Mouse (Mus musculus) heart, adult 2 months (tissue): ENCODE measurements at regions not wholly inside any gene's neighbourhood (a gene's known extent, or its start where the extent isn't known, plus 50 kb on each side); places are given as distances from the start of the nearest gene placed in this dataset.

ENCODE experiments used
- DNase-seq, 2 experiments: peaks; one replicate each; pipeline ENCODE4 v3.0.0; 2021
- H3K27ac ChIP-seq: fragments of 200-600 bp; 2 replicates; pipeline ENCODE4 v1.8.1; 2022
- H3K27me3 ChIP-seq: fragments of 200-500 bp; 2 replicates; pipeline ENCODE4 v1.6.1; 2012; ENCODE audit warnings: mild to moderate bottlenecking, low read length, inconsistent platforms, mixed read lengths; ENCODE audit not compliant: control insufficient read depth, insufficient read depth
- H3K36me3 ChIP-seq: fragments of 200-500 bp; 2 replicates; pipeline ENCODE4 v1.6.1; 2012; ENCODE audit warnings: low read length, inconsistent platforms; ENCODE audit not compliant: control insufficient read depth, insufficient read depth
- H3K4me1 ChIP-seq: fragments of 200-500 bp; 2 replicates; pipeline ENCODE4 v1.6.1; 2011; ENCODE audit warnings: low read length; ENCODE audit not compliant: control insufficient read depth, insufficient read depth
- H3K4me3 ChIP-seq: fragments of 200-600 bp; 2 replicates; pipeline ENCODE4 v1.8.1; 2022
- H3K79me2 ChIP-seq: fragments of 200-500 bp; replicated peaks from 2 replicates; pipeline ENCODE4 v1.6.1; 2012; ENCODE audit warnings: mild to moderate bottlenecking, inconsistent platforms, low read length, moderate library complexity, mixed read lengths; ENCODE audit not compliant: control insufficient read depth, insufficient read depth
- H3K9ac ChIP-seq: fragments of 200-500 bp; 2 replicates; pipeline ENCODE4 v1.6.1; 2012; ENCODE audit warnings: low read depth, mild to moderate bottlenecking, control low read depth, inconsistent platforms, low read length, mixed read lengths
- CTCF ChIP-seq: fragments of 200-600 bp; IDR thresholded peaks from 2 replicates; pipeline ENCODE4 v1.8.1; 2022; ENCODE audit warnings: antibody characterized with exemption, mild to moderate bottlenecking, moderate library complexity
- EP300 ChIP-seq: fragments of 200-500 bp; IDR thresholded peaks from 2 replicates; pipeline ENCODE4 v1.6.1; 2011; ENCODE audit warnings: low read depth, low read length, control low read depth; ENCODE audit not compliant: insufficient read depth
- POLR2A ChIP-seq: fragments of 200-500 bp; IDR thresholded peaks from 2 replicates; pipeline ENCODE4 v1.6.1; 2011; ENCODE audit warnings: mild to moderate bottlenecking, low read depth, low read length, control low read depth; ENCODE audit not compliant: insufficient read depth
- WGBS: fragments of 180-500 bp; shearing (Covaris S2); methylation state at CpG from one replicate; pipeline ENCODE4 v1.1.7; 2018; 5-methylcytosine and 5-hydroxymethylcytosine counted together
- intact Hi-C: fragments of 180-260 bp; cut with DNase I; formaldehyde crosslinking; loops from one replicate; pipeline ENCODE4 v1.15.1; 2025

- Histone ChIP-seq H3K36me3 (no peaks in the 10 kb centered on the region), H3K79me2 (no peaks in the 10 kb centered on the region), H3K27ac (no peak overlapping the region), H3K4me3 (no peak overlapping the region), H3K27me3 (no peaks in the 10 kb centered on the region), H3K4me1 (no peaks in the 10 kb centered on the region), H3K9ac (no peak overlapping the region)
- TF ChIP-seq EP300 (no peak), POLR2A (no peak), CTCF (no peak)
- intact Hi-C loops, result no loop called here
- DNase-seq, result no peak
- WGBS, result 79% methylated on average over 10 of the region's 10 CpGs
Observed at GRCm38 (mm10) chr10:67736636-67737035, 175.8 kb downstream of the Zfp365 start.

- Histone ChIP-seq H3K79me2 (no peaks in the 10 kb centered on the region), H3K9ac (no peak overlapping the region), H3K27ac (no peak overlapping the region), H3K36me3 (no peaks in the 10 kb centered on the region), H3K4me1 (no peaks in the 10 kb centered on the region), H3K4me3 (no peak overlapping the region), H3K27me3 (no peaks in the 10 kb centered on the region)
- intact Hi-C loops, result no loop called here
- TF ChIP-seq CTCF (no peak), EP300 (no peak), POLR2A (no peak)
- WGBS, result 75% methylated on average over 9 of the region's 9 CpGs
- DNase-seq, result no peak
Observed at GRCm38 (mm10) chr10:67731577-67731976, 180.9 kb downstream of the Zfp365 start.

DNA sequence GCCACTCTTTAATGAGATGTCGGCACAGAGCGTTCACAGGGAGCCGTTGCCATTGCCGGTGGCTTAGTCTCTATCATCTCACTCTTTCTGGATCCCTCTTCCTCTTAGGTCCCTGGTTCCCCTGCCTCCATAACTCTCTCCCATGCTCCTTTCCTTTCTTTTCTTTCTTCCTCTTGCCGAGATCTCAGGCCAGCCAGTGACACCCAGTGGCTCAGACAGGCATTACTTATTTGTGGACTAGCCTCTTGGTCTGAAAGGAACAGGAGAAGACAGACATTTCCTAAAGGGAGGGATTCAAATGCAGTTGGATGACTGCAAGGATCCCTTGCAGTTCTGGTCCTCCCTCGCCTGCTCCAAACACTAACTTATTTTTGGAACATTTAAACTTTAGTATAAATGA is 180.5 kb upstream of the Ado start:
- peak; percentile 57 to 71 for DNase-seq
- Histone ChIP-seq H3K79me2 (no peaks in the 10 kb centered on the region), H3K27ac (no peak overlapping the region), H3K36me3 (no peaks in the 10 kb centered on the region), H3K9ac (no peak overlapping the region), H3K4me3 (no peak overlapping the region), H3K27me3 (no peaks in the 10 kb centered on the region), H3K4me1 (no peaks in the 10 kb centered on the region)
- intact Hi-C loops, result loop anchor here (1.0 kb wide), 2 partner anchors 193 to 414 kb away; no protein-coding TSS in a partner anchor
- TF ChIP-seq EP300, result peak; percentile 70; the same call in 1 of the 2 replicates
- TF ChIP-seq CTCF, result peak; percentile 84
- no peak for TF ChIP-seq POLR2A
- WGBS, result 39% methylated on average over 6 of the region's 6 CpGs

GRCm38 (mm10) chr10:67727580-67727979 is 178.8 kb upstream of the Ado start:
- intact Hi-C loops, result no loop called here

GRCm38 (mm10) chr10:67726796-67727195 is 178.0 kb upstream of the Ado start:
- 81% methylated on average over 6 of the region's 6 CpGs for whole genome bisulfite sequencing
- Histone ChIP-seq H3K4me3 (no peak overlapping the region), H3K27me3 (no peaks in the 10 kb centered on the region), H3K79me2 (no peaks in the 10 kb centered on the region), H3K27ac (no peak overlapping the region), H3K9ac (no peak overlapping the region), H3K4me1 (no peaks in the 10 kb centered on the region), H3K36me3 (no peaks in the 10 kb centered on the region)
- intact Hi-C loops, result no loop called here
- TF ChIP-seq POLR2A (no peak), EP300 (no peak), CTCF (no peak)
- DNase-seq, result no peak

More at GRCm38 (mm10) chr10:67727580-67727979, 178.8 kb upstream of the Ado start:
- DNase-seq, result no peak
- H3K36me3 ChIP-seq, result no peaks in the 10 kb centered on the region
- TF ChIP-seq EP300 (no peak), CTCF (no peak), POLR2A (no peak)
- no peaks in the 10 kb centered on the region for H3K4me1 ChIP-seq
- no peaks in the 10 kb centered on the region for H3K27me3 ChIP-seq
- H3K79me2 ChIP-seq, result no peaks in the 10 kb centered on the region
- no peak overlapping the region for H3K27ac ChIP-seq
- no peak overlapping the region for H3K4me3 ChIP-seq
- no peak overlapping the region for H3K9ac ChIP-seq
- WGBS, result 89% methylated on average over 4 of the region's 4 CpGs

- H3K4me1 ChIP-seq, result no peaks in the 10 kb centered on the region
- no peaks in the 10 kb centered on the region for H3K79me2 ChIP-seq
- DNase-seq, result no peak
- H3K36me3 ChIP-seq, result no peaks in the 10 kb centered on the region
- H3K27ac ChIP-seq, result no peak overlapping the region
- TF ChIP-seq EP300 (no peak), POLR2A (no peak), CTCF (no peak)
- WGBS, result 62% methylated on average over 7 of the region's 7 CpGs
- no peak overlapping the region for H3K4me3 ChIP-seq
- no peaks in the 10 kb centered on the region for H3K27me3 ChIP-seq
- intact Hi-C loops, result no loop called here
- H3K9ac ChIP-seq, result no peak overlapping the region
Observed at GRCm38 (mm10) chr10:67726351-67726750, 177.6 kb upstream of the Ado start.
